Mouse (Mus musculus) hindbrain, embryonic 10.5 days (tissue): Measurements from ENCODE around the gene Dnmt3a. TPM values are rescaled to one million over a fixed set of nuclear protein-coding genes. Genes with fewer than 3 reads are reported as not detected.

Source experiments
- DNase-seq: peaks from one replicate; pipeline ENCODE4 v3.0.0-alpha.2; 2017; ENCODE audit warnings: low spot score
- H3K27ac ChIP-seq: fragments of 300-500 bp; sonication (generic); 2 replicates; pipeline ENCODE4 v1.5.1; 2016; ENCODE audit warnings: mild to moderate bottlenecking, moderate library complexity
- H3K27me3 ChIP-seq: fragments of 300-500 bp; sonication (generic); 2 replicates; pipeline ENCODE4 v1.6.1; 2016; ENCODE audit warnings: mild to moderate bottlenecking; ENCODE audit not compliant: poor library complexity, insufficient read depth, severe bottlenecking
- H3K36me3 ChIP-seq: fragments of 300-500 bp; sonication (generic); 2 replicates; pipeline ENCODE4 v1.6.1; 2016; ENCODE audit warnings: mild to moderate bottlenecking, moderate library complexity
- H3K4me1 ChIP-seq: fragments of 300-500 bp; sonication (generic); replicated peaks from 2 replicates; pipeline ENCODE4 v1.6.1; 2016; ENCODE audit warnings: mild to moderate bottlenecking
- H3K4me3 ChIP-seq: fragments of 300-500 bp; sonication (generic); 2 replicates; pipeline ENCODE4 v1.5.1; 2016; ENCODE audit warnings: mild to moderate bottlenecking, moderate library complexity
- H3K9me3 ChIP-seq: fragments of 300-500 bp; sonication (generic); 2 replicates; pipeline ENCODE4 v1.6.1; 2016; ENCODE audit warnings: mild to moderate bottlenecking, moderate library complexity
- WGBS: fragments of 180-500 bp; shearing (Covaris S2); methylation state at CpG from one replicate; pipeline ENCODE4 v1.1.7; 2016; 5-methylcytosine and 5-hydroxymethylcytosine counted together
- polyA plus RNA-seq: library from polyadenylated mRNA; unstranded; fragments of >200 nt; fragmentation: Nextera tagmentation; extraction: Ambion mirVana; gene quantifications from 2 replicates; pipeline ENCODE4 v1.2.1, GENCODE M21; 2016

The Dnmt3a gene
- polyA plus RNA-seq, 1 experiment from 2014 or later, result 127 TPM

DNA sequence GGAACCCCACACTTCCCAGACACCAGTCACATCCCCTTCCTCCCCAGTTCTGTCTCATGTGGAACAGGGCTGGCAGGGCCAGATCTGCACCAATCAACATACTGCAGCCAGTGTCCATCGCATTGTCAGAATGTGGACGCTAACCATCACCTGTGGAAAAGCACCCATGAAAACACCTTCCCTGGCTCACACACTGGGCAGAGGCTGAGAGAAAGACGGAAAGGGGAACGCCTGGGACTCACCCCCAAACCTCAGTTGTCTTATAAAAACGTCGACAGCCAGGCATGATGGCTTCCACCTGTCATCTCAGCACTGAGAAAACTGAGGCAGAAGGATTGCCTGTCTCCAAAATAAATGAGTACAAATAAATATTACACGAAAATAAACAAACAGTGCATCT lies 14.6 kb upstream of the Dnmt3a start:
- H3K27ac ChIP-seq, result no peak overlapping the region

DNA sequence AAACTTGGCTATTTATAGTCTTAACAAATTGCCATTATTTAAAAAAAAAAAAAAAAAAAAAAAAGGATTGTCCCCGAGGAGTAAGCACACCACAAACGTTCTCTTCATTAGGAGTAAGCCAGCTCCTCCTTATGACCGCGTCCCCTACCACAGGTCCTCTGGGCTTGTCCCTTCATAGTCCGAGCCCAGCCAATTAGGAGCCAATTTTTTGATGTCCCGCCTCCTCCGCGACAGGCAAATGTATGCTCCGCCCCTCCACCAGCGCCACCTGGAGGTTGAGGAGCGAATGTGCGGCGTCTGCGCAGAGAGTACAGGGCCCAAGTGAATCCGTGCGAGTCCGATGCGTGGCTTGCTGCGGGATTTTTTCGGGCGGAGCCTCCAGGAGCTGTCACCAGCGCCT lies 14.1 kb upstream of the Dnmt3a start:
- Histone ChIP-seq H3K27me3 (peaks cover 27% of the 10 kb centered on the region), H3K9me3 (no peaks in the 10 kb centered on the region), H3K4me1 (peaks cover 26% of the 10 kb centered on the region), H3K27ac (peak overlapping the region; percentile 76), H3K4me3 (peak overlapping the region; percentile 48), H3K36me3 (no peaks in the 10 kb centered on the region)
- under 1% methylated on average over 22 of the region's 22 CpGs for WGBS
- peak; percentile 95 for DNase-seq

More for the DNA sequence above, 14.6 kb upstream of the Dnmt3a start:
- H3K4me1 ChIP-seq, result peaks cover 26% of the 10 kb centered on the region
- H3K9me3 ChIP-seq, result no peaks in the 10 kb centered on the region
- H3K36me3 ChIP-seq, result no peaks in the 10 kb centered on the region
- 62% methylated on average over 7 of the region's 7 CpGs for WGBS
- peaks cover 27% of the 10 kb centered on the region for H3K27me3 ChIP-seq
- peak overlapping the region; percentile 48; the same call in 1 of the 2 replicates for H3K4me3 ChIP-seq
- DNase-seq, result no peak

DNA sequence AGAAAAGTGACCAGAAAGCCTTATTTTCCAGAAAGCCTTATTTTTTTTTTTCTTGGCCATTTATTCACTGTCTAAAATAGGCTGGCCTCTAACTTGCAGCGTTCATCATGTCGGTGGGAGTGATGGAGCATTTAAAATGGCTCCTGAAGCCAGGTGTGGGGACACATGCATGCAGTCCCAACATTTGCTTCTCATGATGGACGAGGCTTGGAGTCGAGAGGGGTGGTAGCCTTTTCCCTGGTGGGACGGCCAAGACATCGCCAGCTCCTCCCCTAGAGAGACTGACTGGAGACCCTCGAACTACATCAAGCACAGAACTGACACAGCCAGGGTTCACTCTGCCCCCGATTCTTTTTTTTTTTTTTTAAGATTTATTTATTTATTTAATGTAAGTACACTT lies 13.6 kb upstream of the Dnmt3a start:
- Histone ChIP-seq H3K9me3 (no peaks in the 10 kb centered on the region), H3K27me3 (peaks cover 27% of the 10 kb centered on the region), H3K4me3 (peak overlapping the region; percentile 48), H3K4me1 (peaks cover 26% of the 10 kb centered on the region), H3K36me3 (no peaks in the 10 kb centered on the region), H3K27ac (peak overlapping the region; percentile 76)
- 25% methylated on average over 8 of the region's 8 CpGs for WGBS
- no peak for DNase-seq

DNA sequence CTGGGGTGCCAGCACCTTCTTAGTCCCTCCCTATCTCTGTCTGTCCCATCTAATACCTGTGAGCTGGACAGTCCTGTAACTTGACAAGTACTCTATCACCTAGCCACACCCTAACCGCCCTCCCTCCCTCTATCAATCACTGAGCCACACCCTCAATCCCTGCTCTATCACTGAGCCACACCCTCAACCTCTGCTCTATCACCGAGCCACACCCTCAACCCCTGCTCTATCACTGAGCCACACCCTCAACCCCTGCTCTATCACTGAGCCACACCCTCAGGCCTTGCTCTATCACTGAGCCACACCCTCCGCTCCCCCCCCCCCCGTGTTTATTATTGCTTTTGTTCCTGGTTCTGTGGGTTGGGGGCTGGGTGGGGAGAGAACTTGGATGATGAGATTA lies 10.2 kb upstream of the Dnmt3a start:
- no peaks in the 10 kb centered on the region for H3K36me3 ChIP-seq
- DNase-seq, result no peak
- peaks cover 32% of the 10 kb centered on the region for H3K27me3 ChIP-seq
- 34% methylated on average over 4 of the region's 4 CpGs for WGBS
- H3K4me1 ChIP-seq, result peaks cover 5% of the 10 kb centered on the region; the same call in 1 of the 2 replicates
- no peak overlapping the region for H3K27ac ChIP-seq
- H3K9me3 ChIP-seq, result no peaks in the 10 kb centered on the region
- no peak overlapping the region for H3K4me3 ChIP-seq

DNA sequence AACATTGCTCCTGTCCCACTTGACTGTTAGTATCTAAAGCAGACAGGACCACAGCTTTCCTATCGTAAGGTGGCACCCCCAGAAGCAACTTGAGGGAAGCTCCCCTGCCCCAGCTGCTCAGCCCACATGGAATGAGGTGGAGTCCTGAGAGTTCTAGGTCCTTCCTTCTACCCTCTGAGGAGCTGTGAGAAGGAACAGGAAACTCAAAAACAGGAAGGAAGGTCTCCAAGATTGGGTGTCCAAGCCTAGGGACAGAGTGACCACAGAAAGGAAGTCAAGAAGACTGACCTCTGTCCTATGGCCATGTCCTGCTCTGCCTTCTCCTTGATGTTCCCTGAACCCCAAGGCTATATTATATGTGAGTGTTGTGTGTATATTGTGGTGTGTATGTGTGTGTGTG lies 6.3 kb upstream of the Dnmt3a start:
- Histone ChIP-seq H3K9me3 (no peaks in the 10 kb centered on the region), H3K36me3 (no peaks in the 10 kb centered on the region), H3K27me3 (peaks cover 33% of the 10 kb centered on the region), H3K4me1 (no peaks in the 10 kb centered on the region), H3K27ac (no peak overlapping the region), H3K4me3 (no peak overlapping the region)
- WGBS, result 83% methylated on average over 1 of the region's 1 CpGs
- DNase-seq, result no peak

DNA sequence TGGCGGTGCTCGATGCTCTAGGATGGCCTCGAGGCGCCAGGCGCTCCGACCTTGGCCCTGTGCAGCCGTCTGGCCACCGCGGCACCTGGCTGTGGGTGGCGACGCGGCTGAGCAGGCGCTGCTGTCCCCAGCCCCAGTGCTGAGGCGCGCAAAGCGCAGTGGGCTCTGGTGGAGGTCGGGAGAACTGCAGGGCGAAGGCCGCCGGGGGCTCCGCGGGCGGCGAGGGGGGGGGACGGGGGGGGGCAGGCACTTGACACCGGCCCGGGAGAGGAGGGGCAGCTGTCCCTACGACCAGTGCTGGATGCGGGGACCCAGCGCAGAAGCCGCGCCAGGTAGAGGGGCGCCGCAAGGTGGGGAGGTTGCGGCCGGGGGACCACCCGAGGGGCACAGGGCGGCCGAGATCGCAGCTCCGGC lies 471 bp downstream of the Dnmt3a start:
- Histone ChIP-seq H3K9me3 (no peaks in the 10 kb centered on the region), H3K36me3 (no peaks in the 10 kb centered on the region), H3K27ac (peak overlapping the region; percentile 91), H3K4me1 (peaks cover 46% of the 10 kb centered on the region), H3K4me3 (peak overlapping the region; percentile 79), H3K27me3 (peaks cover 72% of the 10 kb centered on the region)
- WGBS, result under 1% methylated on average over 34 of the region's 41 CpGs
- DNase-seq, result peak; percentile 82

DNA sequence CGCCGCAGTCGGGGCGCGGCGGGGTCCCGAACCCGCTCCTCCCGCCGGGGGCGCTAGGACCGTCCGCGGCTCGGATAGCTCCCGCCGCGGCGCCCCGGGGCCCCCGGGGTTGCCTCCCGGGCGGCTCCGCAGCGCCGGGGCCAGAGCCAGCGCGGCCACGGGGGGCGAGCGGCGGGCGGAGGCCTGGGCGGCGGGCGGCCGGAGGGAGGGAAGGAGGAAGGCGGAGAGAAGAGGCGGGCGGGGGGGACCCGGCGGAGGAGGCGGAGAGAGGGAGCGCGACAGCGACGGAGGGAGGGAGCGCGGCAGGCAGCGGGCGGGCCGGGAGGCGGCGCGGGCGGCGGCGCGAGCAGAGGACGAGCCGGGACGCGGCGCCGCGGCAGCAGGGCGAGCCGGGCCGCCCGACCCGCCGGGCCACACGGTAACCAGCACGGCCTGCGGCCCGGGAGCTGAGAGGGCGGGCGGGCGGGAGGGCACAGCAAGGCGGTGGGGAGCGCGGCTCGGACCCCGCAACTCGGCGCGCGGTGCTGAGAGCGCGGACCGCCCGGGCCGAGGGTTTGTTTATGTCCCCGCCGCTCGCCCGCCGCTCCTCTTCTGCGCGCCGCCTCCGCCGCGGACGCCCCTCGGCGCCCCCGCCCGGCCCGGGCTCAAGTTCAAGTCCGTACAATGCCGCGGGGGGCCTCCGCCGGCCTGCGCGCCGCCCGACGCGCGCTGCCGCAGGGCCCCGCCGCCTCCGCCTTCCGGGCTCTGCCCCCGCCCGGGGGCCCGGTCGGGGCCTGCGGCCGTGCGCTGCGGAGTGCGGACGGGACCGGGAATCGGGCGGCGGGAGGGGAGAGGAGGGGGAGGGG lies 1.1 kb downstream of the Dnmt3a start:
- Histone ChIP-seq H3K36me3 (no peaks in the 10 kb centered on the region), H3K4me3 (peak overlapping the region; percentile 79), H3K9me3 (no peaks in the 10 kb centered on the region), H3K27ac (peak overlapping the region; percentile 91), H3K27me3 (peaks cover 72% of the 10 kb centered on the region), H3K4me1 (peaks cover 53% of the 10 kb centered on the region)
- WGBS, result under 1% methylated on average over 125 of the region's 141 CpGs
- peak; percentile 52 for DNase-seq

DNA sequence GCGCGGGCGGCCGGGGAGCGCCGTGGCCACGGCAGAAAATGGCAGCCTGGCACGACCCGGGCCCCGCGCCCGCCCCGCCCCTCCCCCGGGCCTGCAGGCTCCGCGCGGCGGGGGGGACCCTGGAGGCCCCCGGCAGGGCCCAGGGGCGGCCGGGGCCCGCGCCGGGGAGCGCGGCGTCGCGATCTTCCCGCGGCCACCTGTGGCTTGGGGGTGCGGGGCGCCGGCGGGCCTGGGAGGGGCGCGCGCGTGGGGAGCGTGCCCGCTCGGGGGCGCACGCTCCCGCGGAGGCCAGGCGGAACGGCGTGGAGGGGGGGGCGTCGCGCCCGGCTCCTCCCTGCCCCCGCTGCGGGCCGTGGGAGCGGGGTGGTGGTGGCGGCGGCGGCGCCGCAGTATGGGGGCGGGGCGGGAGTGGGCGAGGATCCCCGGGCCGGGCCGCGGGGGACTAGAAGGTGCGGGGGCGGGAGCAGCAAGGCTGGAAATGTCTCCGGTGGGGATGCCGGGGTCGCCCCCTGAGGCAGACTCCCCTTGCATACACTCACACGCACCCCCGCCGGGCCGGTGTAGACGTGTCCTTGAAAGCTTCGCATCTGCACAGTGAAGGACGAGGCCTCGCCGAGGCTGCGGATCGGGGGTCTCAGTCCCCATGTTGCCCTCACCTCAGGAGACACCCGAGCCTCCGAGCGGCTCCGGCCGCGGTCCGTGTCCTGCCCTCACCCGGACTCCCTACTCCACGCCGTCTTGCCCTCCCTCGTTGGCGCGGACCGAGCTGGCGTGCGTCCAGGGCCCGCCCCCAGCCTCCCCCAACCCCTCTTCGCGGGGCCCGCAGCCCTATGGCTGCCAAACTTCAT lies 2.0 kb downstream of the Dnmt3a start:
- H3K27me3 ChIP-seq, result peaks cover 69% of the 10 kb centered on the region
- DNase-seq, result peak; percentile 50
- H3K4me1 ChIP-seq, result peaks cover 58% of the 10 kb centered on the region
- no peaks in the 10 kb centered on the region for H3K36me3 ChIP-seq
- WGBS, result under 1% methylated on average over 66 of the region's 105 CpGs
- no peaks in the 10 kb centered on the region for H3K9me3 ChIP-seq
- H3K27ac ChIP-seq, result peak overlapping the region; percentile 91
- H3K4me3 ChIP-seq, result peak overlapping the region; percentile 79

DNA sequence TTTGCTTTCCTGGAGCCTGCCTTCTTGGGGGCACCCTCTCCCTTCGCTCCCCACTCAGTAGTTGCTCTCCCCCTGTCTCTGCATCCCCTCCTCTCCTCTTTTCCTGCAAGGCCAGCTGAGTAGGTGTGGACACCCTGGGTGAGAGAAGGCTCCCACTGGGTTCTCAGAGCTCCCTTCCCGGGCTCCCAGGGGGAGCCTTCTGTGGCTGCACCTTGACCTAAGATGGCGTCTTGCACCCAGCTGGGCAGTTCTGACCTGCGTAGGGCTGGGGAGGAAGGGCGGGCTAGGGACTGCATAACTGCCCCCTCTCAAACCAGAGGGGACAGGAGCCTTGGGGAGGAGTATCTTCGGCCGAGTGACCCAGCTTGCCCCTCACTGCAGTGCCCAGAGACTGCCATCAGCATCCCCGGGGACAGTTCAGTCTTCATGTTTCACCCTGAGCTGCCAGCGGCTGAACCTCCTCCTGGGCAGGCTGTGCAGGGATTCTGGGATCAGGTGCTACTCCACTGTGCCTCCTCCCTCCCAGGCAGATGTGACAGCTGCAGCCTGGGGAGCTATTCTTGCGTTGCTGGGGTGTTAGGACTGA lies 2.7 kb downstream of the Dnmt3a start:
- Histone ChIP-seq H3K4me1 (peaks cover 58% of the 10 kb centered on the region), H3K27ac (peak overlapping the region; percentile 91), H3K4me3 (peak overlapping the region; percentile 79), H3K27me3 (peaks cover 62% of the 10 kb centered on the region), H3K36me3 (no peaks in the 10 kb centered on the region), H3K9me3 (no peaks in the 10 kb centered on the region)
- peak; percentile 32 for DNase-seq
- 2% methylated on average over 10 of the region's 10 CpGs for WGBS

DNA sequence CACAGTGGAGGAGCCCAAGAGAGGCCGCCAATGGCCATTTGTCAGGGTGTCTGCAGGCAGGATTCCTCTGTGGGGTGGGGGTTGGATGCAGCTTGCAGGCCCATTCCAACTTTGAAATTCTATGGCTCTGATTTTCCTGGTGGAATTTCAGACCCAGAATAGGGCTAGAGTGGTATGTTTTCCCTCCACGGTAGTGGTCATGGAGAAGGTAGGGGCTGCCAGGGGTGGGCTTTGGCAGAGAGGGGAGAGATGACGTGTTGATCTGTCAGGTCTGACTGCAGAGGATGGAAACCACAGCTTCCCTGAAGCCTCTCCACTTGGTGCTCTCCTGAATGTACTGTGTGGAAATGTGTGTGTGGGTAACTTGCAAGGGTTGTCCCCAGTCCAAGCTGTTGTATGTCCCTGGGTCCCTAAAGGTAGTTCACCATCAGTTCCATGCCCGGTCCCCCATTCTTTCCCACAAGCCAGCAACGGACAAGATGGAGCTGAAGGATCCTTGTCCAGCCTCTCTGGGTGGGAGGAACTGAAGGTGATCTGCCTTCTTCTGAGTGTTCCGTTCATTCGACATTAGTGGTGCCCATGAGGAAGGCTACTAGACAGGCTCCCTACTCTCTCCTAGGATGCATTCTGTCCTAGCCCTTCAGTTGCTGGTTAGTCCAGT lies 3.8 kb downstream of the Dnmt3a start:
- DNase-seq, result no peak
- WGBS, result 81% methylated on average over 7 of the region's 7 CpGs
- peaks cover 58% of the 10 kb centered on the region for H3K4me1 ChIP-seq
- H3K27me3 ChIP-seq, result peaks cover 55% of the 10 kb centered on the region
- no peak overlapping the region for H3K4me3 ChIP-seq
- H3K36me3 ChIP-seq, result no peaks in the 10 kb centered on the region
- no peak overlapping the region for H3K27ac ChIP-seq
- H3K9me3 ChIP-seq, result no peaks in the 10 kb centered on the region

DNA sequence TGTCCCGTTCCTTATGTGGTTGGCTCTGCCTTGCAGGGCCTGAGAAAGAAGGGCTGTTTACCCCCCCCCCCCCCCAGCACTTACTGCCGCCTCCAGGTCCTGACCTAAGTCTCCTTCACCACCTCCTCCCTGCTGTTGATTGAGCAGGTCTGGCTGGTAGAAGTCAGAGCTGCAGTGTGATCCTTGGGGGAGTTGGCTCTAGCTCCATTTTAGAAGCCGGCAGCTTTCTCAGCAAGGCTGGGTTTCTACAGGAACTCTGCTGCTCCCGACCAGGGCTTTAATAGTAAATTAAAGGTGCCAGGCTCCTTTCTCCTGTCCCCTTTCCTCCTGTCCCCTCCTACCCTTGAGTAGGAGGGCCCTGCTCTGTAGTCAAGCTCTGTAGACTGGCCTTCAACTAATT lies 4.6 kb downstream of the Dnmt3a start:
- Histone ChIP-seq H3K27ac (no peak overlapping the region), H3K4me3 (no peak overlapping the region), H3K36me3 (no peaks in the 10 kb centered on the region), H3K27me3 (peaks cover 47% of the 10 kb centered on the region), H3K4me1 (peaks cover 60% of the 10 kb centered on the region), H3K9me3 (no peaks in the 10 kb centered on the region)
- WGBS, result 43% methylated on average over 4 of the region's 4 CpGs
- DNase-seq, result no peak

DNA sequence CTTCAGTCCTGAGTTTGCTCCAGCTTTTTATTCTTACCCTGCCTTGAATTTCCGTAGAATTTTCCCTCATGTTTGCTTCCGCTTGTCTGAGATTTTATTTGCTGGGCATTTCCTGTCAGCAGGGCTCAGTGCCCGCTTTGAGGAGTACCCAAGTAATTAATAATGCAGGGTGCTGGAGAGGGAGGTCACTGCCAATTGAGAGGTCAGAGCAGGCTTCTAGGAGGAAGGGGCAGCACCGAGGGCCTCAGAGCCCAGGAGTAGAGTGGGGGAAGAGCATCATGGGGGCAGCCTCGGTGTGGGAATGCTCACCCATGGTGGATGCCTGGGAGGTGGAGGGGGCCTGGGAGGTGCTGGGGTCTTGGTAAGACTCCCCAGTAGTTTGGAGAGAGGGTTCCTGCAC lies 5.8 kb downstream of the Dnmt3a start:
- DNase-seq, result no peak
- H3K4me1 ChIP-seq, result peaks cover 52% of the 10 kb centered on the region
- no peaks in the 10 kb centered on the region for H3K9me3 ChIP-seq
- no peak overlapping the region for H3K4me3 ChIP-seq
- H3K36me3 ChIP-seq, result no peaks in the 10 kb centered on the region
- WGBS, result 51% methylated on average over 5 of the region's 5 CpGs
- peaks cover 36% of the 10 kb centered on the region for H3K27me3 ChIP-seq
- H3K27ac ChIP-seq, result 0 out of 2 replicates have a peak overlapping the region, but pooled peaks have one; percentile 9
